Comparison of ENCODE assay signal across 9 mouse cellular contexts in genomic region chr10:45372994-45373692, GRCm38 (mm10). TPM values are rescaled to one million over a fixed set of nuclear protein-coding genes. Genes with fewer than 3 reads are reported as not detected.
DNase-seq lines count a peak whose midpoint lies in the region; ATAC-seq and TF ChIP-seq lines count a peak whose summit lies in the region.
"Had no signal": no experiment of that assay in that cellular context is flagged by ENCODE, and none has a peak within 500 bp of the region (broad histone marks: within the 10 kb centered on the region; RNA-seq: fewer than 3 reads in every experiment).

No protein-coding gene starts in this region.

- no peak for DNase-seq in G1E (ENCODE audit: low spot score)
- DNase-seq in adrenal gland, postnatal 36 days, result peak; percentile 54 to 63
- DNase-seq in embryonic facial prominence, embryonic 11.5 days (ENCODE audit: low spot score), result peak; percentile 83
- DNase-seq in layer of hippocampus, adult 8-10 months (ENCODE audit: low spot score in 2 of 2), result peak; percentile 39 to 77
- peak; percentile 79 for DNase-seq in lung, postnatal 36 days
- DNase-seq in retina, embryonic 14.5 days (ENCODE audit: low spot score), result peak; percentile 89

- no peak for ATAC-seq in G1E (ENCODE audit: extremely low read depth, insufficient number of reproducible peaks, low FRiP score, poor library complexity, severe bottlenecking)
- ATAC-seq in embryonic facial prominence, embryonic 11.5 days (replicated peaks; ENCODE audit: insufficient number of reproducible peaks, low FRiP score, low TSS enrichment, low read depth), result peak; percentile 41; the same call in 1 of the 2 replicates
- ATAC-seq in hematopoietic stem cell, adult 5-6 weeks (replicated peaks in 1 of 2; ENCODE audit: insufficient read depth in 1 of 2, low FRiP score in 2 of 2, low TSS enrichment in 1 of 2, low read depth in 1 of 2, poor library complexity in 2 of 2, severe bottlenecking in 2 of 2), result peak; percentile 82 to 91
- no peak for ATAC-seq in erythroblast, adult 5-6 weeks (replicated peaks; ENCODE audit: low FRiP score, poor library complexity, severe bottlenecking)

- H3K36me3 ChIP-seq in G1E (replicated peaks), result peaks cover 9% of the 10 kb centered on the region
- no peaks in the 10 kb centered on the region for H3K36me3 ChIP-seq in embryonic facial prominence, embryonic 11.5 days (replicated peaks; ENCODE audit: control insufficient read depth, insufficient read depth, low read depth, low read length)
- H3K36me3 ChIP-seq: liver, embryonic 15.5 days had no signal

- H3K9me3 ChIP-seq in G1E (replicated peaks), result no peaks in the 10 kb centered on the region
- H3K9me3 ChIP-seq in embryonic facial prominence, embryonic 11.5 days (replicated peaks; ENCODE audit: control insufficient read depth, low read length), result no peaks in the 10 kb centered on the region
- H3K9me3 ChIP-seq: liver, embryonic 15.5 days had no signal

- no peaks in the 10 kb centered on the region for H3K27me3 ChIP-seq in G1E (ENCODE audit: insufficient read depth, low read length)
- no peaks in the 10 kb centered on the region for H3K27me3 ChIP-seq in embryonic facial prominence, embryonic 11.5 days (ENCODE audit: control insufficient read depth, insufficient read depth, low read length)
- H3K27me3 ChIP-seq: liver, embryonic 15.5 days had no signal

- H3K4me1 ChIP-seq in G1E (ENCODE audit: insufficient read depth, low read depth, low read length), result 0 out of 2 replicates have a peak, but pooled peaks cover 2% of the 10 kb centered on the region
- H3K4me1 ChIP-seq in embryonic facial prominence, embryonic 11.5 days (ENCODE audit: control insufficient read depth, insufficient read depth, low read length), result no peaks in the 10 kb centered on the region

- WGBS in embryonic facial prominence, embryonic 11.5 days, result 65% methylated on average over 4 of the region's 4 CpGs

- H3K4me3 ChIP-seq in G1E (ENCODE audit: low read depth, low read length), result no peak overlapping the region
- no peak overlapping the region for H3K4me3 ChIP-seq in embryonic facial prominence, embryonic 11.5 days (ENCODE audit: low read depth, low read length)
- H3K4me3 ChIP-seq: liver, embryonic 15.5 days had no signal

- no peak overlapping the region for H3K4me2 ChIP-seq in embryonic facial prominence, embryonic 11.5 days (ENCODE audit: low read depth, low read length)
- H3K4me2 ChIP-seq: liver, embryonic 15.5 days had no signal

- H3K27ac ChIP-seq in embryonic facial prominence, embryonic 11.5 days (replicated peaks; ENCODE audit: low read depth, low read length), result no peak overlapping the region
- H3K27ac ChIP-seq: liver, embryonic 15.5 days had no signal

- TF ChIP-seq CTCF in G1E (IDR thresholded peaks at IDR 0.05; ENCODE audit: low read depth, low read length), result peak; percentile 47

- no peak overlapping the region for H3K9ac ChIP-seq in embryonic facial prominence, embryonic 11.5 days (replicated peaks; ENCODE audit: low read length)
- H3K9ac ChIP-seq: liver, embryonic 15.5 days had no signal

RNA-seq across cellular contexts. Expression of gene Bves, which starts 37.6 kb away (rescaled TPM):
- total RNA-seq in G1E (2014; fragmentation: Nextera tagmentation), result not detected in 2 replicates
- total RNA-seq in G1E (2017), result 0.05 and 0.06 TPM in 2 replicates
- not detected in 2 replicates for polyA plus RNA-seq in G1E (2012)
- under 1 TPM; 0.20 to 0.26 TPM for total RNA-seq in adrenal gland, postnatal 36 days (2021)
- 2.1 and 2.7 TPM in 2 replicates for polyA plus RNA-seq in embryonic facial prominence, embryonic 11.5 days (2014; fragmentation: Nextera tagmentation; extraction: Ambion mirVana)
- total RNA-seq in hematopoietic stem cell, adult 5-6 weeks (2017), result not detected in 2 replicates
- total RNA-seq in layer of hippocampus, adult 8-10 months (2022), result 1 to 10 TPM; 2.9 to 4.4 (median 3.8) TPM
- total RNA-seq in erythroblast, adult 5-6 weeks (2015; ENCODE audit: low replicate concordance), result not detected in 2 replicates
- total RNA-seq in erythroblast, adult 5-6 weeks (2017; ENCODE audit: low replicate concordance), result not detected in 2 replicates

Comparison
In these comparisons a context has a peak if more than half of its experiments do, and no peak if none do; other contexts are left out.
1. ATAC-seq: peak in embryonic facial prominence, embryonic 11.5 days (single experiment) and hematopoietic stem cell, adult 5-6 weeks (2 of 2); none in G1E (single experiment) and erythroblast, adult 5-6 weeks (single experiment).